Mouse (Mus musculus) heart, adult 9 months (tissue): ENCODE results near the gene Bend3.

Experiments
- DNase-seq, 2 experiments: peaks; one replicate each; pipeline ENCODE4 v3.0.0; 2022; ENCODE audit warnings: low spot score in 2 of 2

Gene Bend3

DNA sequence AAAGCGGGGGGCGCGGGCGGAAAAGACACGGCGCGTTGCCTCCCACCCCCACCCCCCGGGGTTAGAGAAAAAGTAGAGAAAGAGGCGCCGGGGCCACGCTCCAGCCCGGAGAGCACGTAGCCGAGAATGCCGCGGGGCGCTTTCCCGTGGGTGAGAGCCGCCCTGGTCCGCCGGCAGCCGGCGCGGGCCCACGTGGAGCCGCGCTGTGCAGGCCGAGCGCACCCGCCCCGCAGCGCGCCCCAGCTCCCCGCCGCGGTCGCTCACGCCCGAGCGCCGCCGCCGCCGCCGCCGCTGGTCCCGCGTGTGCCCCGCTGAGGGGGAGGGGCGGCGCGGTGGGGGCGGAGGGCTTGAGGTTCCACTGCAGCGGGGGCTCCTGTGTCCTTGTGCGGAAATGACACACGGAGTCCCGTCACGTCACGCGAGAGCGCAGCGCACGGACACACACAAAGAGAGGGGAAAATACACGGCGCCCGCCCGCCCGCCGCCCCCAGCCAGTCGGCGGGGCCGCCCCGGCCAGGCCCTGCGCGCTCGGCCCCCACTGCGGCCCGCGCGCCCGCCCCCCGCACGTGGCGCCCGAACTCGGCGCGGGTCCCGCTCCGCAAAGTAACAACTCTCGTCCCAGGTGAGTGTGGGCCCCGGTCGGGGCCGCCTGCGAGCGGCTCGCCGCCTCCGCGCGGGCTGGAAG is at the start of gene Bend3:
Gene Bend3, plus strand, starts transcription at position 81 of the 685 bp plus-strand sequence.
- peak; percentile 37 to 44 for DNase-seq

DNA sequence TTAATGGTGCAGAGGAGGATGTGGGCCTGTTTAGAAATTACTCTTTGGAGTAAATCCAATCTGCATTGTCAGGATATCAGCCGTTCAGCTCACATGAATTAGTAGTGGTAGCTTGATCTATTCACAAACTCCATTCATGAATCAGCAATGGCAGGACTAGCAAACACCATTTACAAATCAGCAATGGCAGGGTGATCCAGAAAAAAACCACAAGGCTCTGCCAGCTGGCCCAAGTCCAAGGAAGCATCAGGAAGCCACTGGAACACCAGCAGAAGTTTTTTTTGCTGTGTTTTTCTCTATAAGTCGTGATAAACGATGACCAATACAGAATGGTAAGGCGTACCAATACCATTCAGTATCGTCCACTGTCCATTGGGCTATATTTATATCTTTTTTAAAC is 48.0 kb upstream of the Bend3 start:
- DNase-seq, result no peak

DNA sequence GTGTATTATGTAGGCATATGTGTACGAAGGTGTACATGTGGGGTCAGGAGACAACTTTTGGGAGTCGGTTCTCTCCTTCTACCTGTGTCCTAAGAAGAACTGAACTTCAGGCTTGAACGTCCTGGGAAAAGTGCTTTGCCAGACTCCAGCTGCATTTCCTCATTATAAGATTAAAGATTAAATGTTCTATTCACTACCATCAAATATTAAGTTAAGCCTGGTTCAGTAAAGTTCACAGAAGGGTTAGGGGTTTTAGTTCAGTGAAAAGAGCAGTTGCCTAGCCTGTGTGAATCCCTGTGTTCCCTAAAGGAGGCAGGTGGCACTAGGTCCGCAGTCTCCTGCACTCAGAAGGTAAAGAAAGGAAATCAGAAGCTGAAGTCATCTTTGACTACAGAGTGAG is 44.3 kb upstream of the Bend3 start:
- DNase-seq, result no peak

DNA sequence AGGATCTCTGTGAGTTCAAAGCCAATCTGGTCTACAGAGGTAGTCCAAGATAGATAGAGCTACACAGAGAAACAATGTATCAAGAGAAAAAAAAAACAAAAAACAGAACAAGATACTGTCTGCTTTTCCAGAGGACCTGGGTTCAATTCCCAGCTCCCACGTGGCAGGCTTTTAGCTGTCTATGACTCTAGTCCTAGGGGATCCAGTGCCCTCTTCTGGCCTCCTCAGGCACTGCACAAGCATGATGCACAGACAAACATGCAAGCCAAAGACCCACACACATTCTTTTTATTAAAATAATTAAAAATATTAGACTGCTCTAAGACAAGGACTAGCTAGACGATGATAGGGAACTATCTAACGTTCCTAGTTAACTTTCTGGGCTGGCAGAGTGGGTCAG is 42.9 kb upstream of the Bend3 start:
- no peak for DNase-seq

DNA sequence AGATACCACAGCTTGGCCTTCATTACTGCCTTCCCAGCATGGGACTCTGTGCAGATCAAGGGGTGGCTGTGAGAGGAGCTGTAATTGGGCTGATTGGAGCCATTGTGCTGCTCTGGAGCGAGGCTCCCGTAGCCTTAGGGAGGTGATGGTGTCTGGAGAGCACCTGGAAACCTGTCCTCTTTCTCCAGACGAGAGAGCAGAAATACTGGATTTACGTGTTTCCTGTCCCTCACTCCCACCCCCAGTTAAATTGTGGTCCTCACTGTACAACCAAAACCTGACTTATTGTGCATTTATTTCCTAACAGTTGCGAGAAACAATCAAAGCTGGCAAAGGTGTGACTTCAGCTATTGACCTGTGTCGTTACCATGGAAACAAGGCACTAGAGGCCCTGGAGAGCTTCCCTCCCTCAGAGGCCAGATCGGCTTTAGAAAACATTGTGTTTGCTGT is 39.1 kb upstream of the Bend3 start:
- no peak for DNase-seq

DNA sequence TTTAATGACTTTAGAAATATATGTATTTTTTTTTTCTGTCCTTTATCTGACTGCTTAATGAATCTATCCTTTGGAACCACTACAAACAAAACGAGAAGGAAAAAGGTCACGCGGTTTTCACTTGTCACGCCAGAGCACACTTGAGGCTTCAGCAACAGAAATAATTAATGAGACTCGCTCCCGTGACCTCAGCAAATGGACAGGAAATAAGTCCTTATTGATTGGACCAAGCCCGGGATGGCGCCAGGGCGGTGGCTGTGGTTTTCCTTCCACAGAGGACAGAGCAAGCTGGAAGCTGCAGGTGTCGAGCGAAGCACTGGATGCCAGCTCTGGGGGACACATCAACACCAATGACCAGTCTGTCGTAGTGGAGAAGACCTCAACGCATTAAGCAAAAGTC is 38.6 kb upstream of the Bend3 start:
- DNase-seq, result no peak

DNA sequence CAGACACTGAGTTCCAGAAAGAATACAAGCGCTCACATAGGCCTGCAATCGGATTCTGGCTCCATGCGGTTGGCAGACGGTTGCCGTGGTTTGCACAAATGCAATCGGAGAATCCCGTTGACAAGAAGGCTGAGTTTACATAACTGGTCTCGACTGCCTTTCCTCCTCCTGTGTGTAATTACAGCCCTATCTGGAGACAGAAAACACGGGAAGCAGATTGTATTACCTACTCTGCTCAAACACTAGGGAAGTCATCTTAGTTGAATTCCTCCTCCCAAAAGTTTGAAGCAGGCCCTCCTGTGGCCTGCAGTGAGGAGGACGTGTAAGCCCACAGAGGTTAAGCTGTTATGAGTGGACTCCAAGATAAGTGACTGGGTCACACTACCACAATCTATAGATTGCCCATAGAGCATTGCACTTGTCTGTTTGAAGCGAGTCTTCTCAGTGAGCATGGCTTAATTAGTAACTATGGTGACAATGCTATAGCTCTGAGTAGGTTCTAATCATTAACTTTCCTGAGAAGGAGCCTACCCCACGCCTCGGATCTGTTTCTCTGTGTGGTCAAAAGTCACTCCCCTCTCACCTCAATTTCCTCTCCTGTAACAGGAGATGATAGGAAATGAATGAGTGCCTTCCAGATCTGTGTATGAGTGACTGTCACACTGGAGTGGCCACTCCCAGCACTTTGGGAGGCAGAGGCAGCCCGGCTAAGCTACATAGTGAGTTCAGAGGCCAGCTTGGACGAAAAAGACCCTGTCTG is 37.5 kb upstream of the Bend3 start:
- no peak for DNase-seq

DNA sequence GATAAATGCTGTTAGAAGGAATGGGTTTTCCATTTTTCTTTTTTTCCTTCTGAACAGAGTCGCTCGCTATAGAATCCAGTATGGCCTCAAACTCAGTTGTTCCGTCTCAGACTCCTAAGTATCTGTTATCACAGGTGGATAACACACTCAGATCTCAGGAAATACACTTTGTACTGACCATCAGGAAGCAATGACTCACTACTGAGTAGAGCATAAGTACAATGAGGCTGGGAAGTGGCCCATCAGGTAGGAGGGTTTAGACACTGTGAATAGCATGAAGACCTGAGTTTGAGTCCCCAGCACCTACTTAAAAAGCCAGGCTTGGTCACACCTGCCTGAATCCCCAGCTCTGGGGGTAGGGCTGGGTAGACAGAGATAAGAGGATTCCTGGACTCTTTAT is 30.0 kb upstream of the Bend3 start:
- no peak for DNase-seq

DNA sequence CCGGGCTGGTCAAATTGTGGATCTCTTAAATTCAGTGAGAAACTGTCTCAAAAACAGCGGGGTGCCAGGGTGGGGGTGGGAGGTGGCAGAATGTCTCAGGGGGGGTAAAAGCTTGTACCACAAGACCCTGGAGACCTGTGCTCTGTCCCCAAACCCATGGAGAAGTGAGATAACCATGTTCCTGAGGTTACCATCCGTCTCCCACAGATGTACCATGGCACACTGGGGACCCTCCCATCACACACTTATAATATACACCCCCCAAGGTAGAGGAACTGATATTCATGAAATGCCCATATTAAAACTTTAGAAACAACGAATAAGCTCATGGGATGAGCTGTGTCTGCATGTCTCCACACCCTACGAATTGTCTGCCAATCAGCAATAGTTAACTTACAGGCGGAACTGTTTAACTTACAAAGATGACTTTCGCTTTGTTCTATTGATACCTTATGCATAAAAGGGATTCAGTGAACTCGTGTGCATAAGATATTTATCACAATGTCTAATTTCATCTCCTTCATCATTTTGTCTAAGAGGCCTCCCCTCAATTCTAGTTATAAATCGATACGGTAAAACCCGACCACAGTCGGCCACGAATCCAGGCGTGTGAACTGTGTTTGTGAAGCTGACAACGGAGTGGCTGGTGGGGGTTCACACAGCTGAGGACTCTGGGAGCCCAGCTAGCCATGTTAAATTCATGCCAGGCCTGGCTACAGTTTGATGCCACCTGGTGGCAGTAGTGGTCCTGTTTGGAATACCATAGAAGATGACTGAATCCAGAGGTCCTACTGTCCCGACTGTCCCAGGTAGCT is 26.6 kb upstream of the Bend3 start:
- peak; percentile 42 to 77 for DNase-seq

DNA sequence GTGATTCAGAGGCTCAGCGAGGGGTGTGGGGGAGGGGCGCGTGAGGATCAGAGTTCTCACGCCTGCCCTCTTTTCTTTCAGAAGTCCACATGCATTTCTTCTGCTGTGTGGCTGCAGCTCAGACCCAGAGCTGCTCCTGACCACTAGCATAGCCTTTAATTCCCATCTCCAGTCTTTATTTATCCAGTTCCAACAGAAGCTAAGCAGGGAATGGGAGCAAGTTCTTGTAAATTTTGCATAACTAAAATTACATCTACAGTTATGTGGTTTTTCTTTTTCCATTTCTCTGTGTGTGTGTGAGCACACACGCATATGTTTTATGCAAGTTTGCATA is 26.0 kb upstream of the Bend3 start:
- no peak for DNase-seq

DNA sequence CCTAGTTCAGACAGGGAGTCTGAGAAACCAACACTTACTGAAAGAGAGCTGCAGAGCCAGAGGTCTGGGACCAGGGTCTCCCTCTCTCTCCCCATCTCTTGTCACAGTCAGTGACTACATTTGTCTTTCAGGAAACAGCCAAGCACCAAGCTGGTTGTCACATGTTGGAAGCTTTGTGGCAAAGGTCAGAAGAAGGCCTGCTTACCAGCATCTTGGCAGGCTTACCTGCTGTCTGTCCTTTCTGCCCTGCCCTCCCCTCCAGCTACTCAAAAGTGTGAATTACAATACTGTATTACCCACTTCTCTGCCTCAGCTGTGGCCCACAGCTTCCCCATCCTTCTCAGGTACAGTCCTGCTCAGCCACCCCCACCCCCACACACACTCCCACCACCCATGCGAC is 24.4 kb upstream of the Bend3 start:
- DNase-seq, result peak in 1 of 2 experiments; percentile 5

DNA sequence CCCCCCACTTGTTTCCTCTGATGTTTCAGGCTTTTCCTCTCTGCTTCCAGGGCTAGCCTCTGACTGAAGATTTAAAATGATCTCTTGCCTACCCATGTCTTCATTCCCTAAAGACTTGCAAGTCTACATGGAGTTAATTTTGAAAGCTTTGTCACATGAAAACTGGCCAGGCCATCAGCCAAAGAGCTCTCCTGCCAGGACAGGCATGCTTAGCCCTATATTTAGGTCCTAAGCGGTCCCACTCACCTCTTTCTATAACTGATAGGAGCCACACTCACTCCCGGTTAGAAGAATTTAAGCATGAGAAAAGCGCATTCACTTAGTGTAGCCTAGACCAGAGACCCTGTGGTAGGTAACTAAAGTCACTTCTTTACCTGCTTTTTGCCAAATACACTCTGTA is 24.0 kb upstream of the Bend3 start:
- peak; percentile 48 to 56 for DNase-seq

DNA sequence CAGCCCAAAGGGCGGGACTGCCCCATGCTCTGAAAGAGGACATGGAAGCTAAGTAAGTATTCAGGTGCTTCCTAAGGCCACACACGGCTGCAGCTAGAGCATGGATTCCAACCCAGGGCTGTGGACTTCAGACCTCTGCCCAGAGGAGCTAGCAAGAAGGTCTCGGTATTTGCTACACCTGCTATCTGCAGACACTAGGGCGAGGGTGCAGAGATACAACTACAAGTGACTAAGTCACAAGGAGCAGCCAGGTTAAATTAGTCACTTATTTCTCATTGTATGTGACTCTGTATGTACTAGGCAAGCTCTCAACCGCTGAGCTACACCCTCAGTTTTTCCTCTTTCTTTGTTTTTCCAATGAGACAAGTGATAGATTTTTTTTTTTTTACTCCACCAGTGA is 15.8 kb upstream of the Bend3 start:
- no peak for DNase-seq

DNA sequence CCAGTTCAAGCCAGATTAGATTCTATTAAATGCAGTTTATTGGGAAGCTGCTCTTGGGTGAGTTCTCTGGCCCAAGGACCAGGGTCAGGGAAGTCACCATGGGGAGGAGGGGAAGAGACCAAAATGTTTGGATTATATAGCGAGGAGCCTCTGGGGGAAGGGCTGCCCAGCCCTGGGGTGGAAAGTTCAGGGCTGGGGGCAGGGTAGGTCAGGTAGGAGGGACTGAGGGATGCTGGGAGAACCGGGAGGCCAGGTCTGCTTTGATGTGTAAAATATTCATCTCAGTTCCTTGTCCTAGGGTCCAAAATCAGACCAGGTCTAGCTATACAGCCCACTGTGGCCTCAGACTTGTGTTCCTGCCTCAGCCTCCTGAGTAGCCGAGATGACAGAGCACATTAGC is 15.4 kb upstream of the Bend3 start:
- no peak for DNase-seq

DNA sequence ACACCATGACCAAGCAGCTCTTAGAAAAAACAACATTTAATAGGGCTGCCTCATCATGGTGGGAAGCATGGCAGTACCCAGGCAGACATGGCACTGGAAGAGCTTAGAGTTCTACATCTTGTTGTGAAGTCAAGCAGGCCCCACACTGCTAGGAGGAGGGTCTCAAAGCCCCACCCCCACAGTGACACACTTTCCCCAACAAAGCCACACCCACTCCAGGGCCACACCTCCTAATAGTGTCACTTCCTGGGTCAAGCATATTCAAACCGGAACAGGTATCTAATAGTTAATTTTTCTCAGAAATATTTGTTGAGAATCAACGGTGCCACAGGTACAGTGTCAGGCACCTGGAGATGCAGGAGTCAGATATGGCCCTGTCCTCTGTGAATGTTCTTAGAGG is 12.4 kb upstream of the Bend3 start:
- DNase-seq, result no peak

DNA sequence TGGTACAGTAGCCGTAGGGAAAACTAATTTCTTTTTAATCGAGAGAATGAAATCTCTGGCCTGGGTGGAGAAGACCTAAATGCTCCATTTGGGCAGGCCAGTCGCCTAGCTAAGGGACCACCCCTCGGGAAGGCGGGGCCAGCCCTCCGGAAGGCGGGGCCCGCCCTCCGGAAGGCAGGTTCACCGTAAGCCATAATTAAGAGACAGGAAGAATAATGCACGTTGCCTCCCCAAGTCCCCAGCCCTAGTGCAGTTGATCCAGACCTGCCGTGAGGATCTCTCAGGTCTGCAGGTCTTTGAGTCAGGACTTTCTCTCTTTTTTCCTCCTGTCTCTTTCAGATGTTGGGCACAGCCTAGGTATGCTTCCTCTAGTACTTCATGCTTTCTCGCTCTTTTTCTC is 11.0 kb upstream of the Bend3 start:
- no peak for DNase-seq

DNA sequence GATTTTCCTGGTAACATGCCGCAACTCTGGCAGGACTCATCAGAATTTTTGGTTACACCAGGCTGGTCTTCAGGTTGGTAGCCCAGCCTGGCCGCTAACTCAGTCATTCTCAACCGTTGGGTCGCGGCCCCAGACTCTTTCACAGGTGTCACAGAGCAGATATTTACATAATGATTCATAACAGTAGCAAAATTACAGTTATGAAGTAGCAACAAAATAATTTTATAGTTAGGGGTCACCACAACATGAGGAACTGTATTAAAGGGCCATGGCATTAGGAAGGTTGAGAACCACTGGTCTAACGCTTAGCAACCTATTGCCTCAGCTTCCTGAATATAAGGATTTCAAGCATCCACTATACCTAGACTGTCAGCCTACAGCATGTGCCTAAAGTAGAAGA is 10.3 kb upstream of the Bend3 start:
- no peak for DNase-seq

DNA sequence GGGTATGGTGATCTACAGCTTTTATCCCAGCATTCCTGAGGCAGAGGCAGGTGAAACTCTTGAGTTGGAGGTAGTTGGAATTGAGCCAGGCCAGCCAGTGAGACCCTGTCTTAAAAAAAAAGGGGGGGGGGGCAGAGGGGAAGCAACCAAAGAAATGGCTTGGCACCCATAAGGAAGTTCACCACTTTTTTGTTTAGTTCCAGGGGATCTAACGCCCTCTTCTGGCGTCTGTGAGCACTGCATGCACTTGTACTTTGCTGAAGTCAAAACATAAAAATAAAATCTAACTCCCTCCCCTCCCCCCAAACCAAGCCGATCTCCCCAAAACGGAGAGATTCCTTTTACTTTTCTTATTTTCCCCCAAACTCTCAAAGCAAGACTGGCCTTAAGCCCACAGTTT is 3.3 kb upstream of the Bend3 start:
- DNase-seq, result no peak

DNA sequence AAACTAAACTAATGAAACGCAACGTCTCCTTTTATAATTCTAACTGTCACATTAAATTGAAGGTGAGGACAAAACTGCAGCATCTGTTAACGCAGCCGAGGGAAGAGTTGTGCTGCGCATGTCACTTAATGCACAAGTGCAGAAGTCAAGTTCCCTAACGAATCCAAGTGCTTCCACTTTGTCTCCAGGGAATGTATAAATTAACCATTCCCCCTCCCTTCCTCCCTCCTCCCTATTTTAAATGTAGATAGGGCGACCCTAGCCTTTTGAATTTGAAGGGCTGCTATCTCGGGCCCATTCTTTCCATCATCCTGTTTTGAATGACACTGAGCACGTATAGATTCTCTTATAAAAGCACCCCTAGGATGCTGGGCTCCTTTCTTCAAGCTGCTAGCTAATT is 1.2 kb upstream of the Bend3 start:
- DNase-seq, result no peak

DNA sequence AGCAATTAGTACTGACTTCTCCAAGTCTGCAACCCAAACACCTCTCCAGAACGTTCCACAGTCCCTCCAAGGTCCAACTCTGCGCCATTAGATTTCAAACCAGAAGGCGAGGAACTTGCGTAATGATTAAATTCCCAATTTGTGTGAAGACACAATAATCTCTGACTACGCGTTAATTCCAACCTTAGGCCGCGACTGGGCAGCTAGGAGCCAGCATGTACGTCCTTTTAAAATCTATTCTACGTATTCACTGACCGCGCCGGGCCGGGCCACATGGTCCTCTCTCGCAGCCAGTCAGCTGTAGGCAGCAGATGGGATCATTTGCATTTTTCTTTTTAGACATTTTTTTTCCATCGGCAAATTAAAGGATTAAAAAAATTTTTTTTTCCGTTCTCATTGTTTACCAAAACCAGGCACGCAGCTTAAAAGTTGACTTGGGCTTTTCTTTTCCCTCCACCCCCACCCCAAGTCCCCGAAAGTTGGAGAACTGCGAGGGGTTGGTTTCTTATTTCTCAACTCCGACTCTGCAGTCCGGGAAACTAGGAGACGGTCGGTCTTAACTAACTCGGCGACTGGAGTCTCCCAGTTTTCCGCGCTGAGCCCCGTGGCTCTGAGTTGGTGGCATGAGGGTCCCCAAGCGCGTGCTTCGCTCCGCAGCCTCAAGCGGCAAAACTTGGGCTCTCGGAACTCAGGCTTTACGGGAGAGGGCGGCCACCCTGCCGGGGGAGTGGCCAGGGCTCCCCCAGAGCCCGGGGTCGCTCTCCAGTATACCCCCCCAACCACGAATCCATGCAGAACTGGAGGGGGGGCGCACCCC is 558 bp upstream of the Bend3 start:
- peak; percentile 34 to 56 for DNase-seq

DNA sequence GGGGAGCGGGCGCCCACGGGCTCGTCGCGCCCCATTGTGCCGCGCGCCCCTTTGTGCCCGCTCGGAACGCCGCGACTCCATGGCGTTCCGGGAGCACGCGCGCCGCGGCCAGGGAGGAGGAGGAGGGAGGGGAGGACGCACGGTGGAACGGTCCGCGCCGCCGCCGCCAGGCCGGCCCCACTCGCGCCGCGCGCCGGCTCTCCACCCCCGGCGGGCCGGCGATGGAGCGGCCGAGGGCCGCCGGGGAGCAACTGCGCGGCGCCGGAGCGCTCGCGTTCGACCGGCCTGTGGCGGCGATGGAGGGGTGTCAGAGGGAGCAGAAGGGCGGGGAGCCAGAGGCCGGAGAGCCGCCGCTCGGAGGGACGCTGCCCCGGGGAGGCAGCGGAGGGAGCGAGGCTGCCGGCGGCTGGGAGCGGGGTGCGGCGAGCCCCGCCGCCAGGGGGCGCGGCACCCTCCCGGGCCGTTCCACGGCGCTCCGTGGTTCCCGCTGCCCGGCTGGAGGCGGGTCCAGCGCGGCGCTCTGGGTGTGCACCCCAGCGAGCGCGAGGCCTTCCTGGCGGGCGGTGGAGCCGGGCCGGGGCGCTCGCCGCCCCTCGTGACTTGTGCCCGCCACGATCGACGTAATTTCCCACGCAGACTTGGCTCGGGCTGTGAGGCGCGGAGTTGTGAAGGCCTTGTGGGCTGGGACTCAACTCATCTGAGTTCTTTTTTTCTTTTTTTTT is 966 bp downstream of the Bend3 start:
- DNase-seq, result peak; percentile 86 to 88
